Mouse (Mus musculus) splenic B cell, adult 2 months (primary cell): ENCODE measurements around the gene Dcaf15.

Source experiments
- DNase-seq: peaks from one replicate; pipeline ENCODE4 v3.0.0-alpha.2; 2011; ENCODE audit warnings: low read depth, low spot score
- H3K27me3 ChIP-seq: 2 replicates; pipeline ENCODE4 v1.6.1; 2012; ENCODE audit warnings: mild to moderate bottlenecking, low read length, moderate library complexity, mixed read lengths; ENCODE audit not compliant: control insufficient read depth, poor library complexity, insufficient read depth, severe bottlenecking
- H3K36me3 ChIP-seq: 2 replicates; pipeline ENCODE4 v1.6.1; 2012; ENCODE audit warnings: mild to moderate bottlenecking, low read length, moderate library complexity, mixed read lengths; ENCODE audit not compliant: control insufficient read depth, poor library complexity, insufficient read depth, severe bottlenecking

Dcaf15 gene

DNA sequence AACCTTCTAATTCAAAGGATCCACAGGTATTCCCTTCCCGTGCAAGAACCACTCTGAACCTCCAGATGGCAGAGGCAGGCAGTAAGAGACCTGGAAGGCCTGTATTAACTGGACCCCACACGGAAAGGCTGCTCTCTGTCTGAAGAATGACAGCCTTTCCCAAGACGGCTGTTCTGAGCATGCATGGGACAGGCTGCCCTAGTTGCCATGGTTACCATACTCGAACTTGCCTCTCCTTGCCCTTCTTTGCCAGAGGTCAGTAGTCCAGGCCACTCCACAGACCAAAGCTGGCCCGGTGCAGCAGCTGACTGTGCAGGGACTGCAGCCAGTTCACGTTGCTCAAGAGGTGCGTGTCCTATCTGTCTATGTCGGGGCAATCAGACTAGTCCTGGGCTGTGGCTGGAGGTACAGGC is 20.7 kb downstream of the Dcaf15 start:
- DNase-seq: no peak
- no peaks in the 10 kb centered on the region for H3K27me3 ChIP-seq
- H3K36me3 ChIP-seq: peaks cover 2% of the 10 kb centered on the region; the same call in 1 of the 2 replicates

GRCm38 (mm10) chr8:84079206-84079605 is 25.4 kb downstream of the Dcaf15 start:
- no peak for DNase-seq
- 0 out of 2 replicates have a peak, but pooled peaks cover 2% of the 10 kb centered on the region for H3K36me3 ChIP-seq

DNA sequence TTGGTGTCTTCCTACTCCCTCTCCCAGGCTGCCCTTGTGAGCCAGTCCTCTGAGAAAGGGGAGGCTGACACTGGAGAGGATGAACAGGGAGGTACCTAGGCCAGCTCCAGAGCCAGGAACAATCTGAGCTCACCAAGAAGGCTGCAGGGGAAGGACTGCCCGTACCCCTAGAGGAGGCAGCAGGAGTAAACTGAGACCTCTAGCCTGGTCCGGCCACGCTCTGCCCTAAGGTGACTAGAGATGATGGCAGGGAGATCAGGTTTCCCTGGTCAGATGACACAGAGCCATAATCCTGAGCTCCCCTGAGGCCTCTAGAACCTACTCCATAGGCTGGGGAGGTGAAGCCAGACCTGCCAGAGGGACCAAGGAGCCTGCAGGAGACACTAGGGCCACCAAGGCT is 27.7 kb downstream of the Dcaf15 start:
- DNase-seq: no peak
- no peaks in the 10 kb centered on the region for H3K27me3 ChIP-seq
- H3K36me3 ChIP-seq: no peaks in the 10 kb centered on the region

More at GRCm38 (mm10) chr8:84079206-84079605, 25.4 kb downstream of the Dcaf15 start:
- no peaks in the 10 kb centered on the region for H3K27me3 ChIP-seq

- no peaks in the 10 kb centered on the region for H3K36me3 ChIP-seq
- no peaks in the 10 kb centered on the region for H3K27me3 ChIP-seq
- no peak for DNase-seq
Measured at GRCm38 (mm10) chr8:84076412-84076811, 28.2 kb downstream of the Dcaf15 start.

DNA sequence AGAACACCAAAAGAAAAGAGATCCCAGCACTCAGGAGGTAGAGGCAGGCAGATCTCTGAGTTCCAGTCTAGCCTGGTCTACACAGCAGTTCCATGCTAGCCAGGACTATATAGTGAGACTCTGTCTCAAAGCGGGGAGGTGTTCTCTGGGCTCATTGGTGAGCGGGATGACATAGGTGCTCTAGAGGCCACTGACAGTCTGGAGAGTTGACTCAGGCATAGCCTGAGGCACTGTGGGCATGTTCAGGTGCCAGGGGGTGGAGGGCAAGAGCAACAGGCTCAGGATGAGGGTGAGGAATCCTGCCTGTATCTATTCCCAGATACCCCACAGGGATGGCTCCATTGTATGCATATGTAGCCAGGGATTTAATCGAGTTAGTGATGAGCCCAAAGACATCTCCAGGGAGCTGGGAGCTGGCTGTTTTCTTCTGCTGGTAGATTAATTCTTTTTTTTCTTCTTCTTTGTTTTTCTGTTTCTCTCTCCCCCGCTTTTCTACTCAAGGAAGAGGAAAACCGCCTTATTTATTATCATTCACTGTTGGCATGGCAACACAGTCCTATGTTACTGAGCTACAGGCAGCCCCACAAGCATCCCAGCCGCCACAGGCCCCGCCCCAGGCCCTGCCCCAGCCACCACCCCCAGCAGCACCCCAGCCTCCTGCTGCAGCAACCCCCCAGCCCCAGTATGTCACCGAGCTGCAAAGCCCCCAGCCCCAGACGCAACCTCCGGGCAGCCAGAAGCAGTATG is 31.2 kb downstream of the Dcaf15 start:
- no peaks in the 10 kb centered on the region for H3K36me3 ChIP-seq
- no peak for DNase-seq
- H3K27me3 ChIP-seq: no peaks in the 10 kb centered on the region

DNA sequence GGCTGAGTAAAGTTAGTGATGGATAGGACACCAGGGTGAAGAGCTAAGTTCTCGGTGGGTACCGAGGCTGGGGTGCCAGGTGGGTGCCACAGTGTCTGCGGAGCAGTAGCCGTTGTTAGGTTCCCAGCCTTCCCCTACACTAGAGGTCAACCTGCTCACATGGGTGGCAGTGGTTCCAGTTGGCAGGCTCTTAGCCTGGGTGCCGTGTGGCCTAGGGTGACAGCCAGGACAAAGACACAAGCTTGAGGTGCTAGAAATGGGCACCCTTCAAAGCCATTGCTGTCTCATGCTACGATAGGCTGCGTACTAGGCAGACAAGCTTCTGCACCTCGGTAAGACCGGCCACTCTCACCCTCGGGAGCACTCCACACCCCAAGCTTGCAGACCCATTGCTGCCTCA is 32.2 kb downstream of the Dcaf15 start:
- no peak for DNase-seq
- Histone ChIP-seq H3K27me3 (no peaks in the 10 kb centered on the region), H3K36me3 (no peaks in the 10 kb centered on the region)

DNA sequence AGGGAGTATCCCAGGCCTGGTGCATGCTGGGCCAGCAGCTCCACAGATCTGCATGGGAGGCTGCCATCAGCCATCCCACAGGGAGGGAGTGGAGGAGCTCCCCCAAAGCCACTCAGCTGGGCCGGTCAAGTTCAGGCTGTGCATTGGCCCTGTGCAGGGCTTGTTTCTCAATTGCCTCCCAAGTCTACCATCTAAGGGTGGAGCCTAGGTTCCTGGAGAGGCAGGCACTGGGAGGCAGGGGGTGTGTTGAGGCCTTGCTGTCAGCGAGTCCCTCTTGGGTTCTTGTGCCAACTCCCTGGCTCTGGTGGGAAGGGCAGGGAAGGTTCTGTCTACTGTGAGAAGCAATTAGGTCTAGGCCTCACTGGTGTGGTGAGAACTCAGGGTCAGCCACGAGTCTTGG is 32.6 kb downstream of the Dcaf15 start:
- no peak for DNase-seq
- H3K36me3 ChIP-seq: no peaks in the 10 kb centered on the region
- H3K27me3 ChIP-seq: no peaks in the 10 kb centered on the region

DNA sequence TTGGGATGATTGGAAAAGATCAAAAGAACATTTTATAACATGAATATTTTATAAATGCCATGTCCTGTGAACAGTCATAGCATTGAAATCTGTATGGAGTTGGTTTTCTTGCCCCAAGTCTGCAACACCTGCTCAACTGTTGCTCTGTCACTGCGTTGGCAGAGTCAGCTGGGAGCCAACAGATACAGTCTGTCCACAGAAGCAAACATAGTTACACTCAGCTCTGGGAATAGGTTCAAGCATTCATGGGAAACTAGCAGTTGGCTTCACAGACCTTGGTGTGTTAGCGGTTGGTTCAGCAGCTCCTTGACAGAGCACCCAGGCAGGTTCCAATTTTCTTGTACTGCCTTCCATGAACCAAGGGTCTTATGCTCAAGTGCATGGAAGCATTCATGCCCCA is 33.9 kb downstream of the Dcaf15 start:
- H3K27me3 ChIP-seq: no peaks in the 10 kb centered on the region

GRCm38 (mm10) chr8:84070241-84070640 is 34.3 kb downstream of the Dcaf15 start:
- Histone ChIP-seq H3K36me3 (no peaks in the 10 kb centered on the region), H3K27me3 (no peaks in the 10 kb centered on the region)
- DNase-seq: no peak

More for the DNA sequence above, 33.9 kb downstream of the Dcaf15 start:
- no peaks in the 10 kb centered on the region for H3K36me3 ChIP-seq
- DNase-seq: no peak

- H3K36me3 ChIP-seq: no peaks in the 10 kb centered on the region
Measured at GRCm38 (mm10) chr8:84069750-84070149, 34.8 kb downstream of the Dcaf15 start.

DNA sequence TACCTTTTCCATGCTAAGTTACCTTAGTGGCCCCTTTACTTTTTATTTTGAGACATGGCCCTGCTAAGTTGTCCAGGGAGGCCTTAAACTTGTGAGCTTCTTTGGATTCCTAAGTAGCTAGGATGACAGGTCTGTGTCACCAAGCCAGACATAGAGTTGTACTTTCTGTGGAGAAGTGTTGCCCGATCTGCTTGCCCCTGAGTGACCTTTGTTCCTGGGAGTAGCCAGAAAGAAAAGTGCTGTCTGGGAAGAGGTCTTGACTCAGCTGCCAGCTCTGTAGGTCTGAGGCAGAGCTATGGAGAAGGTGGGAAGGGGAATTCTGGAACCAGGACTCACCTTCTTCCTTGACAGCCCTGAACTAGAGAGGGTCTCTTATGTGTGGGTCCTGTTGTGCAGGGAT is 35.4 kb downstream of the Dcaf15 start:
- DNase-seq: no peak
- H3K27me3 ChIP-seq: no peaks in the 10 kb centered on the region
- no peaks in the 10 kb centered on the region for H3K36me3 ChIP-seq

More at GRCm38 (mm10) chr8:84069750-84070149, 34.8 kb downstream of the Dcaf15 start:
- no peaks in the 10 kb centered on the region for H3K27me3 ChIP-seq
- no peak for DNase-seq

DNA sequence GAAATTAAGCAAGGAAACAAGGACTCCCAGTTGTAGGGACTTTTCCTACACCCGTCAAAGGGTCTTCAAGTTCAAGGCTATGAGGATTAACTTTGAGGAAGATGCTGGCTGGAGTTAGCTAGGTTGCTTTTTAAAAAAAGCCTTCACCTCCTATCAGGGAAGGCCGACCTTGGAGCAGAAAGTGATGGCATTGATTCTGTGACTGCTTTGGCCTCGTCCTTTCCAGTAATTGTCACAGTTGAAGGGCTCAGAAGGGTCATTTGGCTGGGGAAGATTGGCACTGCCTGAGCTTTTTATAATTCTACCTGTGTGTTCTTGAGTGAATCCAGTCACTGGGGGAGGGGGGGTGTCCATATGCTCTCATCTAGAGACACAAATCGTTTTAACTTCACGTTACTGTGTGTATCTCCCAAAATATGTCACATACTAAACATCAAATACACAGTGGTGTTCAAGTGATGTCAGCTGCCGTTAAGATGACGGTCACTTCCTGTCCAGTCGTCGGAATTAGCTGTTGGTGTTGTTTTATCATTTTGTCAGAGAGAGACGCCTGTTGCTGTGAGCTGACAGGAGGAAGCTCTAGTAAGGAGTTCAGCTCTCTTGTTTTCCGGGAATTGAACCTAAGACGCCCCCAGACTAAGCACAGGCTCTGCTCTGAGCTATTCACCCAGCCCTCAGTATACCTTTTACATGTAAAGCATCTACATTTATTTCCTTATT is 36.1 kb downstream of the Dcaf15 start:
- no peak for DNase-seq
- Histone ChIP-seq H3K27me3 (no peaks in the 10 kb centered on the region), H3K36me3 (no peaks in the 10 kb centered on the region)

DNA sequence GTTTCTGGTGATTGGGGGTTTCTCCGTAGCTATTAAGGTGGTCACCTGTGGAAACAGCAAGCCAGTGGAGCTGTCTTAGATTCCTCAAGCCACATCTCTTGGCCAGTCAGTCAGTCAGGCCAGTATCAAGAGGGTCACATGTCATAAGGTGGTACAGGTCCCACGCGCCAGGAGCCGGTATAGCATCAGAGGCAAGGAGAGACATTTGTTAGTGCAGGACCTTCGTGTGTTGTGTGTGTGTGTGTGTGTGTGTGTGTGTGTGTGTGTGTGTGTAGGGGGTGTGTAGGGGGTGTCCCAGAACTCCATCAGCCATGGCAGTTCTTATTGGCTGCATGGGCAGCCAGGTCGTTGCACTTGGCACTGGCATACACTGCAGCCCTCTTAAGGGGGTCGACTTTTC is 36.7 kb downstream of the Dcaf15 start:
- no peak for DNase-seq
- Histone ChIP-seq H3K36me3 (no peaks in the 10 kb centered on the region), H3K27me3 (no peaks in the 10 kb centered on the region)

DNA sequence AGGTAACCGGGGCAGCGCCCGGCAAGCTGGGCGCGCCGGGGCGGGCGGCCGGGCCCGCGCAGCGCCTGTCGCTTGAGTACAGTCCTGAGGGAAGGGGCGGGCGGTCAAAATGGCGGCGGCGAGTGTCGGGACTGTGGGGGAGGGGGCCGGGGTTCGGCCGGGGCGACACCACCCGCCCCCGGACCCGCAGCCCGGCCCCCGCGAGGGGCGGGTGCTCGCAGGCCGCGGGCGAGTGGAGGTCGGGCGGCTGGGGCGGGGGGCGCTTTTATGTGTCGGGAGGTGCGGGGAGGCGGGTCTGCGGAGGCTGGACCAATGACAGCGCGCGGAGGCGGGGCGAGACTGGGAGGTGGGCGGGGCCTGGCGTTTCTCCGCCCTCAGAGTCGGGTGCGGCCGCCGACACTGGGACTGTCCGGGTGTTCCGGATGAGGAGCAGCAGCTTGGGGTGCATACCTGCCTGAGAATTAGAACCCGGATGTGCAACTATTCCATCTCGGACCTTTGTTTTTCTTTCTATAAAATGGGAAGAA is 37.5 kb downstream of the Dcaf15 start:
- H3K27me3 ChIP-seq: no peaks in the 10 kb centered on the region
- peak; percentile 95 for DNase-seq
- H3K36me3 ChIP-seq: no peaks in the 10 kb centered on the region

- H3K36me3 ChIP-seq: no peaks in the 10 kb centered on the region
- DNase-seq: peak; percentile 100
- no peaks in the 10 kb centered on the region for H3K27me3 ChIP-seq
Measured at GRCm38 (mm10) chr8:84066291-84066930, 38.2 kb downstream of the Dcaf15 start, which contains the start of gene Rfx1. Gene Rfx1, plus strand, starts transcription at chr8:84066834.
